Mouse (Mus musculus) spleen, adult 2 months (tissue): ENCODE measurements around the gene Gpr107.

Experiments
- CTCF ChIP-seq: fragments of 200-500 bp; IDR thresholded peaks from 2 replicates; pipeline ENCODE4 v1.5.1; 2011; ENCODE audit warnings: mild to moderate bottlenecking, inconsistent platforms; ENCODE audit not compliant: insufficient read depth, insufficient read length, insufficient replicate concordance; ENCODE audit errors: extremely low read depth
- POLR2A ChIP-seq: fragments of 200-500 bp; IDR thresholded peaks from 2 replicates; pipeline ENCODE4 v1.6.1; 2011; ENCODE audit warnings: low read depth, low read length, inconsistent platforms

GRCm38 (mm10) chr2:31228768-31229311, 76.7 kb downstream of the Gpr107 start:
- TF ChIP-seq CTCF = no peak
- no peak for TF ChIP-seq POLR2A
